Mouse (Mus musculus) midbrain, embryonic 12.5 days (tissue): ENCODE results near the gene Ldlrap1. TPM values are rescaled to one million over a fixed set of nuclear protein-coding genes. Genes with fewer than 3 reads are reported as not detected.

Experiments used
- ATAC-seq: fragments of 200-750 bp; cut with Nextera tagmentation; 2 replicates; pipeline ENCODE4 v1.8.0; 2017; ENCODE audit warnings: low read depth, moderate TSS enrichment, moderate library complexity; ENCODE audit not compliant: low FRiP score
- H3K27ac ChIP-seq: fragments of 300-500 bp; sonication (generic); replicated peaks from 2 replicates; pipeline ENCODE4 v1.5.1; 2016; ENCODE audit warnings: mild to moderate bottlenecking
- H3K27me3 ChIP-seq: fragments of 300-500 bp; sonication (generic); 2 replicates; pipeline ENCODE4 v1.6.1; 2016; ENCODE audit warnings: mild to moderate bottlenecking
- H3K36me3 ChIP-seq: fragments of 300-500 bp; sonication (generic); 2 replicates; pipeline ENCODE4 v1.6.1; 2016
- H3K4me1 ChIP-seq: fragments of 300-500 bp; sonication (generic); 2 replicates; pipeline ENCODE4 v1.6.1; 2016
- H3K4me2 ChIP-seq: fragments of 300-500 bp; sonication (generic); replicated peaks from 2 replicates; pipeline ENCODE4 v1.6.1; 2016; ENCODE audit warnings: mild to moderate bottlenecking, moderate library complexity
- H3K4me3 ChIP-seq: fragments of 300-500 bp; sonication (generic); 2 replicates; pipeline ENCODE4 v1.5.1; 2016; ENCODE audit warnings: mild to moderate bottlenecking
- H3K9ac ChIP-seq: fragments of 300-500 bp; sonication (generic); replicated peaks from 2 replicates; pipeline ENCODE4 v1.6.1; 2016; ENCODE audit warnings: mild to moderate bottlenecking, moderate library complexity
- H3K9me3 ChIP-seq: fragments of 300-500 bp; sonication (generic); 2 replicates; pipeline ENCODE4 v1.6.1; 2016; ENCODE audit warnings: mild to moderate bottlenecking
- WGBS: fragments of 180-500 bp; shearing (Covaris S2); methylation state at CpG from one replicate; pipeline ENCODE4 v1.1.7; 2016; 5-methylcytosine and 5-hydroxymethylcytosine counted together
- polyA plus RNA-seq: library from polyadenylated mRNA; unstranded; fragments of >200 nt; fragmentation: Nextera tagmentation; extraction: Ambion mirVana; gene quantifications from 2 replicates; pipeline ENCODE4 v1.2.1, GENCODE M21; 2016

The Ldlrap1 gene
- polyA plus RNA-seq, 1 experiment from 2014 or later, result 6.0 TPM

- H3K9me3 ChIP-seq, result no peaks in the 10 kb centered on the region
- H3K36me3 ChIP-seq, result no peaks in the 10 kb centered on the region
- peaks cover 23% of the 10 kb centered on the region for H3K4me1 ChIP-seq
- no peak for ATAC-seq
- no peak overlapping the region for H3K9ac ChIP-seq
- no peak overlapping the region for H3K4me3 ChIP-seq
- H3K4me2 ChIP-seq, result no peak overlapping the region
- no peak overlapping the region for H3K27ac ChIP-seq
- 70% methylated on average over 7 of the region's 7 CpGs for WGBS
- H3K27me3 ChIP-seq, result peaks cover 55% of the 10 kb centered on the region
Measured at GRCm38 (mm10) chr4:134769891-134770290, 2.1 kb upstream of the Ldlrap1 start.

- no peaks in the 10 kb centered on the region for H3K36me3 ChIP-seq
- H3K4me3 ChIP-seq, result no peak overlapping the region
- H3K9ac ChIP-seq, result no peak overlapping the region
- peaks cover 23% of the 10 kb centered on the region for H3K4me1 ChIP-seq
- no peaks in the 10 kb centered on the region for H3K9me3 ChIP-seq
- WGBS, result 62% methylated on average over 7 of the region's 7 CpGs
- H3K27ac ChIP-seq, result no peak overlapping the region
- no peak overlapping the region for H3K4me2 ChIP-seq
- H3K27me3 ChIP-seq, result peaks cover 60% of the 10 kb centered on the region
- no peak for ATAC-seq
Measured at GRCm38 (mm10) chr4:134769081-134769811, 1.4 kb upstream of the Ldlrap1 start.

- Histone ChIP-seq H3K9ac (peak overlapping the region; percentile 69), H3K4me2 (peak overlapping the region; percentile 92), H3K9me3 (no peaks in the 10 kb centered on the region), H3K4me1 (peaks cover 23% of the 10 kb centered on the region), H3K36me3 (no peaks in the 10 kb centered on the region), H3K27ac (no peak overlapping the region), H3K27me3 (peaks cover 62% of the 10 kb centered on the region), H3K4me3 (peak overlapping the region; percentile 65)
- ATAC-seq, result peak; percentile 14; the same call in 1 of the 2 replicates
- WGBS, result 10% methylated on average over 21 of the region's 21 CpGs
Measured at GRCm38 (mm10) chr4:134768226-134768888, 533 bp upstream of the Ldlrap1 start.

GRCm38 (mm10) chr4:134766904-134767425 lies 859 bp downstream of the Ldlrap1 start:
- peaks cover 62% of the 10 kb centered on the region for H3K27me3 ChIP-seq
- WGBS, result 2% methylated on average over 23 of the region's 23 CpGs

GRCm38 (mm10) chr4:134766277-134766676 lies 1.5 kb downstream of the Ldlrap1 start:
- H3K9ac ChIP-seq, result no peak overlapping the region
- H3K36me3 ChIP-seq, result no peaks in the 10 kb centered on the region
- WGBS, result 74% methylated on average over 6 of the region's 6 CpGs
- peaks cover 62% of the 10 kb centered on the region for H3K27me3 ChIP-seq
- ATAC-seq, result no peak
- H3K4me3 ChIP-seq, result 0 out of 2 replicates have a peak overlapping the region, but pooled peaks have one; percentile 65
- H3K9me3 ChIP-seq, result no peaks in the 10 kb centered on the region
- peaks cover 19% of the 10 kb centered on the region for H3K4me1 ChIP-seq
- H3K4me2 ChIP-seq, result peak overlapping the region; percentile 92; the same call in 1 of the 2 replicates
- H3K27ac ChIP-seq, result no peak overlapping the region

More at GRCm38 (mm10) chr4:134766904-134767425, 859 bp downstream of the Ldlrap1 start:
- H3K9ac ChIP-seq, result peak overlapping the region; percentile 69
- H3K9me3 ChIP-seq, result no peaks in the 10 kb centered on the region
- peaks cover 19% of the 10 kb centered on the region for H3K4me1 ChIP-seq
- H3K4me3 ChIP-seq, result peak overlapping the region; percentile 65
- no peak overlapping the region for H3K27ac ChIP-seq
- no peaks in the 10 kb centered on the region for H3K36me3 ChIP-seq
- ATAC-seq, result 0 out of 2 replicates have a peak, but pooled peaks have one; percentile 12
- peak overlapping the region; percentile 92 for H3K4me2 ChIP-seq

- H3K4me3 ChIP-seq, result no peak overlapping the region
- ATAC-seq, result no peak
- H3K9ac ChIP-seq, result no peak overlapping the region
- no peaks in the 10 kb centered on the region for H3K9me3 ChIP-seq
- WGBS, result 81% methylated on average over 3 of the region's 3 CpGs
- no peak overlapping the region for H3K4me2 ChIP-seq
- H3K36me3 ChIP-seq, result no peaks in the 10 kb centered on the region
- peaks cover 19% of the 10 kb centered on the region for H3K4me1 ChIP-seq
- peaks cover 51% of the 10 kb centered on the region for H3K27me3 ChIP-seq
- H3K27ac ChIP-seq, result no peak overlapping the region
Measured at GRCm38 (mm10) chr4:134764333-134764732, 3.5 kb downstream of the Ldlrap1 start.

GRCm38 (mm10) chr4:134762360-134762759 lies 5.5 kb downstream of the Ldlrap1 start:
- H3K36me3 ChIP-seq, result no peaks in the 10 kb centered on the region
- ATAC-seq, result no peak

GRCm38 (mm10) chr4:134760793-134761201 lies 7.0 kb downstream of the Ldlrap1 start:
- Histone ChIP-seq H3K9ac (no peak overlapping the region), H3K4me3 (no peak overlapping the region), H3K9me3 (no peaks in the 10 kb centered on the region), H3K4me2 (no peak overlapping the region), H3K27ac (no peak overlapping the region), H3K27me3 (peaks cover 16% of the 10 kb centered on the region), H3K4me1 (no peaks in the 10 kb centered on the region), H3K36me3 (no peaks in the 10 kb centered on the region)
- 78% methylated on average over 9 of the region's 9 CpGs for WGBS
- no peak for ATAC-seq

More at GRCm38 (mm10) chr4:134762360-134762759, 5.5 kb downstream of the Ldlrap1 start:
- Histone ChIP-seq H3K4me1 (peaks cover 10% of the 10 kb centered on the region), H3K4me3 (no peak overlapping the region), H3K4me2 (no peak overlapping the region), H3K9me3 (no peaks in the 10 kb centered on the region), H3K27ac (no peak overlapping the region), H3K9ac (no peak overlapping the region), H3K27me3 (peaks cover 32% of the 10 kb centered on the region)
- WGBS, result 84% methylated on average over 6 of the region's 6 CpGs

GRCm38 (mm10) chr4:134760281-134760680 lies 7.5 kb downstream of the Ldlrap1 start:
- no peaks in the 10 kb centered on the region for H3K9me3 ChIP-seq
- no peak for ATAC-seq
- no peak overlapping the region for H3K4me3 ChIP-seq
- no peaks in the 10 kb centered on the region for H3K4me1 ChIP-seq
- H3K9ac ChIP-seq, result no peak overlapping the region
- WGBS, result 84% methylated on average over 6 of the region's 6 CpGs
- no peaks in the 10 kb centered on the region for H3K36me3 ChIP-seq
- H3K4me2 ChIP-seq, result no peak overlapping the region
- H3K27ac ChIP-seq, result no peak overlapping the region
- peaks cover 12% of the 10 kb centered on the region for H3K27me3 ChIP-seq

- H3K36me3 ChIP-seq, result no peaks in the 10 kb centered on the region
- peaks cover 8% of the 10 kb centered on the region; the same call in 1 of the 2 replicates for H3K27me3 ChIP-seq
- no peak overlapping the region for H3K4me2 ChIP-seq
- no peak overlapping the region for H3K4me3 ChIP-seq
- no peak overlapping the region for H3K9ac ChIP-seq
- no peak overlapping the region for H3K27ac ChIP-seq
- 90% methylated on average over 7 of the region's 7 CpGs for WGBS
- no peak for ATAC-seq
- peaks cover 5% of the 10 kb centered on the region; the same call in 1 of the 2 replicates for H3K4me1 ChIP-seq
- H3K9me3 ChIP-seq, result no peaks in the 10 kb centered on the region
Measured at GRCm38 (mm10) chr4:134759564-134759963, 8.3 kb downstream of the Ldlrap1 start.

- peaks cover 11% of the 10 kb centered on the region; the same call in 1 of the 2 replicates for H3K4me1 ChIP-seq
- no peaks in the 10 kb centered on the region for H3K36me3 ChIP-seq
Measured at GRCm38 (mm10) chr4:134758922-134759321, 8.9 kb downstream of the Ldlrap1 start.

GRCm38 (mm10) chr4:134758367-134758766 lies 9.5 kb downstream of the Ldlrap1 start:
- 95% methylated on average over 4 of the region's 4 CpGs for WGBS
- no peak for ATAC-seq
- H3K27ac ChIP-seq, result no peak overlapping the region

More at GRCm38 (mm10) chr4:134758922-134759321, 8.9 kb downstream of the Ldlrap1 start:
- WGBS, result 92% methylated on average over 14 of the region's 14 CpGs
- Histone ChIP-seq H3K27me3 (peaks cover 3% of the 10 kb centered on the region; the same call in 1 of the 2 replicates), H3K4me3 (no peak overlapping the region), H3K9me3 (no peaks in the 10 kb centered on the region), H3K4me2 (no peak overlapping the region), H3K9ac (no peak overlapping the region), H3K27ac (no peak overlapping the region)
- no peak for ATAC-seq

More at GRCm38 (mm10) chr4:134758367-134758766, 9.5 kb downstream of the Ldlrap1 start:
- H3K9ac ChIP-seq, result no peak overlapping the region
- peaks cover 17% of the 10 kb centered on the region for H3K4me1 ChIP-seq
- no peak overlapping the region for H3K4me2 ChIP-seq
- H3K9me3 ChIP-seq, result no peaks in the 10 kb centered on the region
- H3K27me3 ChIP-seq, result peaks cover 3% of the 10 kb centered on the region; the same call in 1 of the 2 replicates
- no peak overlapping the region for H3K4me3 ChIP-seq
- H3K36me3 ChIP-seq, result no peaks in the 10 kb centered on the region
